Mouse (Mus musculus) megakaryocyte-erythroid progenitor cell, adult 5-6 weeks (primary cell): ENCODE measurements around the gene Bcl2l13. TPM values are rescaled to one million over a fixed set of nuclear protein-coding genes. Genes with fewer than 3 reads are reported as not detected.
"Not testable (repeated sequence)": the region's sequence is repeated elsewhere in the genome, so short reads cannot be mapped to it uniquely, and the experiment has no call there.

Experiments
- ATAC-seq: replicated peaks from 2 replicates; pipeline ENCODE4 v1.8.0; 2016; ENCODE audit warnings: mild to moderate bottlenecking, inconsistent platforms; ENCODE audit not compliant: severe bottlenecking, poor library complexity, low FRiP score, low TSS enrichment
- total RNA-seq, 2 experiments: library from RNA; stranded (forward) in 1 of 2; stranded (reverse) in 1 of 2; fragments of 200-1000, 215-1000 nt in 1 of 2; fragments of >200 nt in 1 of 2; fragmentation: Nextera tagmentation in 1 of 2; gene quantifications; 2 replicates each; pipeline ENCODE4 v1.2.3; 2014 to 2017

Gene Bcl2l13
- total RNA-seq, 2 experiments from 2014 or later = 41.4 to 42.0 TPM

GRCm38 (mm10) chr6:120886696-120887095 is 50.7 kb downstream of the Bcl2l13 start:
- ATAC-seq = no peak

- no peak for ATAC-seq
Measured at GRCm38 (mm10) chr6:120894089-120894488, 58.1 kb downstream of the Bcl2l13 start.

- ATAC-seq = no peak
Measured at GRCm38 (mm10) chr6:120894524-120894923, 58.5 kb downstream of the Bcl2l13 start.

- peak; percentile 64; the same call in 1 of the 2 replicates for ATAC-seq
Measured at GRCm38 (mm10) chr6:120898188-120898833, 62.3 kb downstream of the Bcl2l13 start.

- no peak for ATAC-seq
Measured at GRCm38 (mm10) chr6:120901776-120902645, 66.0 kb downstream of the Bcl2l13 start.

- ATAC-seq = peak; percentile 81
Measured at GRCm38 (mm10) chr6:120903450-120903912, 67.5 kb downstream of the Bcl2l13 start.

GRCm38 (mm10) chr6:120903961-120904360 is 67.9 kb downstream of the Bcl2l13 start:
- ATAC-seq = peak; percentile 23; the same call in 1 of the 2 replicates

- no peak for ATAC-seq
Measured at GRCm38 (mm10) chr6:120905111-120905510, 69.1 kb downstream of the Bcl2l13 start.

GRCm38 (mm10) chr6:120906521-120906920 is 70.5 kb downstream of the Bcl2l13 start:
- ATAC-seq = no peak

- not testable (repeated sequence) for ATAC-seq
Measured at GRCm38 (mm10) chr6:120907876-120908597, 72.0 kb downstream of the Bcl2l13 start.

GRCm38 (mm10) chr6:120909501-120909900 is 73.5 kb downstream of the Bcl2l13 start:
- no peak for ATAC-seq

- ATAC-seq = no peak
Measured at GRCm38 (mm10) chr6:120911213-120912007, 75.4 kb downstream of the Bcl2l13 start.

GRCm38 (mm10) chr6:120912931-120913330 is 76.9 kb downstream of the Bcl2l13 start:
- no peak for ATAC-seq

GRCm38 (mm10) chr6:120913783-120914182 is 77.8 kb downstream of the Bcl2l13 start:
- ATAC-seq = no peak

GRCm38 (mm10) chr6:120914533-120914910 is 78.5 kb downstream of the Bcl2l13 start:
- ATAC-seq = peak; percentile 58

GRCm38 (mm10) chr6:120914911-120915648 is 79.1 kb downstream of the Bcl2l13 start:
- peak; percentile 80 for ATAC-seq

GRCm38 (mm10) chr6:120915649-120915975 is 79.6 kb downstream of the Bcl2l13 start:
- ATAC-seq = no peak

GRCm38 (mm10) chr6:120916074-120916971 is 80.3 kb downstream of the Bcl2l13 start, which contains the start of gene Bid:
Bid (minus strand) TSS chr6:120916853.
- ATAC-seq = peak; percentile 69
